Mouse (Mus musculus) urinary bladder, postnatal 10 days (tissue): ENCODE measurements at regions not wholly inside any gene's neighbourhood (a gene's known extent, or its start where the extent isn't known, plus 50 kb on each side); places are given as distances from the start of the nearest gene placed in this dataset.
"Not testable (repeated sequence)": the region's sequence is repeated elsewhere in the genome, so short reads cannot be mapped to it uniquely, and the experiment has no call there.

ENCODE experiments used
- DNase-seq: peaks from one replicate; pipeline ENCODE4 v3.0.0; 2022; ENCODE audit warnings: low spot score

DNA sequence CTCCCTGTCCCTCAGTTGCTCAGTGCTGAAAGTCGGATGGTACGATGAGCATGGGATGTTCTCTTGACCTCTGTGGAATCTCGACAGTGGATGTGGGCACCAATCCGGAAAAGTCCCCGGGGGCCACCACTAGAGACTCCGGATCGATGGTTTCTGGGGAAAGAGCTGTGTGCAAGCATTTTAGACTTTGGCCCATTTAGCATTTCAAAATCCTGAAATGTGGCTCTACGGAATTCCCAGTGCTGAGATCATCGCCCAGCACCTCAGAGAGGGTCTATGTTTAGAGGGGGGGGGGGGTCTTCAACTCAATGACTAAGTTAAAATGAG, 68.6 kb downstream of the Tomm20 start:
- no peak for DNase-seq

DNA sequence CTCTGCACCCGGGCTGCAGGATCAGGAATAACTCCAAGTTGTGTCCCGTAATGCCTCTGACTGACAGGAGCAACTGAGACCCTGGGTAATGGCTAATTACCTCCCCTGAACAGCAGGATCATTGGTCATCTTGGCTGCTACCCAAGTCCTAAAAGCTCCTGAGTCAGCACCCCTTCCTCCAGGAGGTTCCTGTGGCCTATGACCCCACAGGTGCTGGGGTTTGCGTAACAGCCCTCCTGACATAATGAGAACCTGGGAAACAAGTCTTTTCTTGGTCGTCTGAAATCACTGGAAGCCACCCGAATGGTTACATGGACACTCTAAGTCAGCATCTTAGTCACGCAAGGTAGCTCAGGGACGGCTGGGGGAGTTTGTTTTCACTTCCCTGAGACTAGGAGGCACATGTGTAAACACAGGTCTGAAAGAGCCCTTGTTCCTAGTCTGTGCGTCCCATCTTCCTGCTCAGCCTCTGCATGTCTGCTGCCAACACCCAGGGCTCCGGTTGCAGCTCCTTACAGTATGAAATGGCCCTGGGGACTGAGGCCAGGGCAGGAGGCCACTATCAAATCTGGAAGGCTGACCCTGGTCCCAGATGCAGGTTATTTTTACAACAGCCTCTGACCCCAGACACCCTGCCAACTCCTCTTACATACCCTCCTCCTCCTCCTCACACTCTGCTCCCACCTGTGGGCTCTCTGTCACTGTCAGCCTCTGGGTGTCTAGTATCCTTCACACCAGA, 69.2 kb downstream of the Tomm20 start:
- DNase-seq = no peak

DNA sequence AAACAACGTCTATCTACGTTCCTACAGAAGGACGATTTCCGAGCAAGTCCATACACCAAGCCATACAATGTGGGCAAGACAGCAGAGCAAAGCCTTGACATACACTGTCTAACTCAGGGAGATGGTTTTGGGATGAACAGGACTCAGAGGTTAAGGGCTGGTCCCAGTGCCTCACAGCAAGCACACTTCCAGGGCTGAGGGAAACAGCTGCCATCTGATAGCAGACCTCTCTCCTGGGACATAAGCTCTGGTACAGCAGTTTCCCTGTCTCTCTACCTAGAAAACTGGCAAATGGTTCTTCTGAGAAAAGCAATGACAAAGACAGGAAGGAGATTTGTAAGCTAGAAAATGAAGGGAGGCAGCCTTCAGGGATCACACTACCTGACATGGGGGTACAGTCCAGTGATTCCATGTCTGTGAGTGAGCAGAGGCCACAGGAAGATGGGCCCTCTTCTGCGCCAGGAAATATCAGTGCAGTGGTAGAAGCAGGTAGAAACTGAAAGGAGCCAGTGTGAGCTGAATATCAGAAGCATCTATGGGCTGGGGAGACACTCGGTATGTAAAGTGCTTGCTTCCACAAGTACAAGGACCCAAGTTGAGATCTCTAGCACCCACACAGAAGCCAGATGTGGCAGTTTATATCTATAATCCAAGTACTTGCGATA, 70.0 kb downstream of the Tomm20 start:
- DNase-seq = no peak

DNA sequence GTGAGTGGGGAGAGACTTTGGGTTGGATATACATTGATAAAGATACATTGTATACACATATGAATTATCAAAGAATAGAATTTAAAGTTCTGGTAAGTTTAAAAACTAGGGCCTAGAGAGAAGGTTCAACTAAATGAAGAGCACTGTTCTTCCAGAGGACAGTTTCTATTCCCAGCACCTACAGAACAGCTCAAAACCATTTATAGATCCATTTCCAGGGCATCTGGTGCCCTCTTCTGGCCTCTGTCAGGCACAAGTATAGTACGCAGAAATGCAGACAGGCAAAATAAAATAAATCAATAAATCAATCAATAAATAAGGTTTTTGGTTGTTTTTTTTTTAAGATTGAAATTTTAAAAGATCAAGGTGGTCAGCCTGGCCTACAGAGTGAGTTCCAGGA, 70.8 kb downstream of the Tomm20 start:
- no peak for DNase-seq

DNA sequence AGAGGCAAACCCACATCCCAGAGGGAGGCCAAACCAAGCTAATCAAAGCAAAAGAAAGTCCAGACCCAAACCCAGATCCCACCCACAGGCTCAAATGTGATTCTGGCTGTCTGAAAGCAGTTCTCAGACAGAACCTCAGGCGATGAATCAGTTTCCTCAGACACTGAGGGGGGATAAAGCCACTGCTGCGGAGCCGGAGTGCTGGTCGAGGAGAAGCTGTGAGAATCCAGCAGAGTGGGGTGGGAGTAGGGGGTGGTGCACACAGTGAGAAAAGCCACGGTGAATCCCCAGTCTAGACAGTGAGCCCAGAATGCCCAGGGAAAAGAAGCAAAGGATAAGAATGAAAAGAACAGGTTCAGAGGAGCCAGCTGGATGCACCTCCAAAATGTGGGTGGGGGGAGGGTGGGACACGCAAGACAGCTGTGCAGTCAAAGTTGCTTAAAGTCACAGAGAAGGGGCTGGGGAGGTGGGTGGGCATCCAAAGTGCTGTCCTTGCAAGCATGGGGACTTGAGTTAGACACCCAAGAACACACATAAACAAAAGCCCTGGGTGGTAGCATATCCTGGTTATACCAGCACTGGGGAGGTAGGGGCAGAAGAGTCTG, 71.4 kb downstream of the Tomm20 start:
- no peak for DNase-seq

DNA sequence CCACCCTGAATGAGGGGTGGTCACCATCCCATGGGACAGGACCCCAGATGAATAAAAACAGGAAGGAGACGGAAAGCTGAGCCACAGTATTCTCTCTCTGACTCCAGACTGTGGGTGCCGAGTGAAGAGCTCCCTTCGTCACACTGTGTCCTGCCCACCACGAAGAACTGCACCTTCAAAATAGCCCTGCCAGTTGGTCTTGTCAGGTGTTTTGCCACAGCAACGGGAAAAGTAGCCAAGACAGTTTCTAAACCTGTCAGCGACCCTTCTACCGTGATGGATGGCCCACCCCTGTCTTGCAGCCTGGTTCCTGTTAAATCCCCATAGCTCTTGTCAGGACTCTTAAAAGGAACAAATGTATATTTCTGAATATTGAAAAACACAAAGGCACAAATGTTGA, 72.3 kb downstream of the Tomm20 start:
- DNase-seq = no peak

DNA sequence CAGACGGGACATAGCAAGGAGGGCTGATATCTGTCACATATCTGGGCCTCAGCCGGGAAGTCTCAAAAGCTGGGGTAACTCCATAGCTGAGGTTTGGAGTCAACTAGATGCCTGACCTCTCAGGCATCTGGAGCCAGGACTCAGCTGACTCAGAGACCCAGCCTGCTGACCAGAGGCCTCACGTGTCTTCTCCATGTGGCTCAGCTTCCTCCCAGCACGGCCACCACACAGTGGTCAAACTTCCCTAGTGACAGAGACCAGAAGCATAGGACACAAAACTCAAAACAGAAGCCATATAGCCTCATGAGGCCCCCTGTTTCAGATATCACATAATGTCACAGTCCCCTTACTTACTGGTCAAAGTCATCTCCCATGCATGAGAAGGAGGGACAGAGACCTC, 73.1 kb downstream of the Tomm20 start:
- no peak for DNase-seq

DNA sequence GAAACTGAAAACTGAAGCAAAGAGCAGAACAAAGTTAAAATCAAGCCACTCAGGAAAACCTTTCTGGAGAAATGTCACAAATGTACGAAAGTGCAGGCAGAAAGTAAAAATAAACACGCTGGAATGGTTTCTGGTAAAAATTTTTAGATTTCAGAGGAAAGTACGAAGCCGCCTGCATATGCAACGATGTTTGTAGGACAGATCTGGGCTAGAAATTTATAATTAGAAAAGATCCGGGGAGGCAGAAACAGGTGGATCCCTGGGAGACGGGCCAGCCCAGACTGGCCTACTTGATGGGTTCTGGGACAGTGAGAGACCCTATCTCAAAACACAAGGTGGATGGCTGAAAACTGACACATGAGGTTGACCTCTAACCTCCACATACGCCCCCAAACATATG, 73.5 kb downstream of the Tomm20 start:
- DNase-seq = no peak

DNA sequence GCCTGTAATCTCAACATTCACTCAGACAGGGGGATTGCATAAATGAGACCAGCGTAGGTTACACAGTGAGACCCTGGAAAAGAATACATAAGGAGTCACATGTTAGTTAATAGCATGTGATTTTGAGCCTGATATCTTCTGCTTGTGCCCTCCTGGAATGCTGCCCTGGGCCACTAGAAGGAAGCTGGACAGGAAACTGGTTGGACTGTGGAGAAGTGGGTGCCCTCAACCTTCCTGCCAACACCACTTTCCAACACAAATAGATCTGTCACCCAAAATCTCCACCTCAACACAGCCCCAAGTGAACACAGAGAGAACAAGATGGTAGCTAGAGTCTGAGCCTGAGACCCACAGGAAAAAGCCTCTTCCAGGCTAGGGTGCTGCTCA, 76.2 kb downstream of the Tomm20 start:
- no peak for DNase-seq

DNA sequence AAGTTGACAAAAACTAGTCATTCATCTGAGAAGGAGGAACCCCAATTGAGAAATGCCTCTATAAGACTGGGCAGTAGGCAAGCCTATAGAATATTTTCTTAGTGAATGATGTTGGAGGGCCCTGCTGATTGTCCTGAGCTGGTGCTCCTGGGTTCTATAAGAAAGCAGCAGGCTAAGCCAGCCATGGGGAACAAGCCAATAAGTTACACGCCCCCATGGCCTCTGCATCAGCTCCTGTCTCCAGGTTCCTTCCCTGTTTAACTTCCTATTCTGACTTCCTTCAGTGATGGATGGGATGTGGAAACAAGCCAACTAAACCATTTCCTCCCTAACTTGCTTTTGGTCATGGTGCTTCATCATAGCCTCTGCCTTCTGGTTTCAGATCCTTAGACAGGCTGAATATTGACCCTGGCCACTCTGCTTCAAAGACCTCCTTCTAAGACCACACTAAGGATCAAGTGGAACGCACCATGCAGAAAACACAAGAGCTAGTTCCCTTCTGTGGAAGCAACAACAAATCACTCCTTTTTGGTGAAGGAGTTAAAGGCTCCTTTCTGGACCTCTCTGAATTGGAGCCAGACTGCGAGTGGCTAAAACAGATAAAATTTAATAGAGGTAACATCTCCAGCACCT, 76.7 kb downstream of the Tomm20 start:
- no peak for DNase-seq

DNA sequence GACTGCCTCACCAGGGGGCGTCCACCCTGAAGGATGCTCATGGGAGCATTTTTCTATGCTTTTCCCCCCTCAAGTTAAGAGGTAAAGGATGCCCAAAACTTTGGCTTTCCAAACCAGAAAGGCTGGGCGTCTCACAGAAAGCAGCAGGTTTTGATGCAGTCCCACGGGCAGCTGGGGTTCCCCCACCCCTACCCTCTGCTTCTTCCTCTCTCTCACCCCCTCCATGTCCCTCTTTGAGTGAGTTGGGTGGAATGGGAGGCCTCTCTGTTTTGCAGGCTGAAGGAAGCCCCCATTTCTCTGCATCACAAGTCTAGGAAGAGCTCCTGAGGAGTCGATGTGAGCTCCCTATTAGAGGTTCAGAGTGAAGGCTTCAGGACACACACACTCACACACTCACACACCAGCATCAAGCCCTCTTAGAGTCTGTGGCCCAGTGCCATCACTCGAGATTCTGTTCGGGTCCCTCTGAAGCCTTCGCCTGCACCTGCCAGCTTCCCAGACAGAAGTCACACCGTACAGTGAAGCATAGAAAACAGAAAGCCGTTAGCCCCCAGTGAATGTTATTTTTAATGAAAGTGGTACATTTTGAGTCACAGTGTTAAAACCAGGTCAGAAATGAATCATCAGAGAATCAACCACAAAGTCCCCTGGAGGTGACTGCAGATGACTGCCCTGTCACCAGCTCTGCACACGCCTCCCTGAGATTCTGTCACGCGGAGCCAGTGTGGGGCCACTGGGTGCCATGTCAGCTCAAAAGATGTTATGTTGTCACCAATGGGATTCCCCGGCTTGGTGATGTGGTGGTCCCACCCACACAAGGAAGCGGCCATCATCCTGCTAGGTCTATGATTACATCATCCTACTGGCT, 78.3 kb downstream of the Tomm20 start:
- DNase-seq = no peak

DNA sequence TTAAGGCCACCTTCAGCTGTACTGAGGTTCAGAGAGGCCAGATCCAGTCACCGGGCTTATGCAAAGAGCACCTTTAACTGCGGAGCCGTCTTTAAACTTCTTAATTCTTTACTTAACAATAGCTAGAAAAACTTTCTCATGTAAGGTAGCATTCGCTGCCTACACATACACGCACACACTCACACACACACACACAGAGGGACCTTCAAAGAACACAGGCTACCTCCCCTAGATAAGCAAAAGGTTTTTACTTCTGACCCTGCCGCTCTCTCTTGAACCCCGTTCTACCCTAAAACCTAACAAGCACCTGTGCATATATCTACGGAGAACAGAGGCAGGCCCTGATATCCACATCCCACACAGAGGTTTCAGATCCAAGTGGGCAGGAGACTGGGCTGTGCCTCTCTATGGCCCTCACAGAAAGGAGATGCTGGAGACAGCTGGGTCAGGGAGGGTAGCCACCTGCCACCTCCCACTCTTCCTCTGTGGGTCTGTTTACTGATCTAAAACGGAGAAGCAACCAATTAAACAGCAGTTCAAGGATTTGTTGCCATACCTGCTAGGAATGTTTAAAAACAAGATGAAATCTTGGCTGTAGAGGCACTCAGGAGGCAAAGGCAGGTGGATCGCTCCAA, 81.2 kb downstream of the Tomm20 start:
- DNase-seq = no peak

DNA sequence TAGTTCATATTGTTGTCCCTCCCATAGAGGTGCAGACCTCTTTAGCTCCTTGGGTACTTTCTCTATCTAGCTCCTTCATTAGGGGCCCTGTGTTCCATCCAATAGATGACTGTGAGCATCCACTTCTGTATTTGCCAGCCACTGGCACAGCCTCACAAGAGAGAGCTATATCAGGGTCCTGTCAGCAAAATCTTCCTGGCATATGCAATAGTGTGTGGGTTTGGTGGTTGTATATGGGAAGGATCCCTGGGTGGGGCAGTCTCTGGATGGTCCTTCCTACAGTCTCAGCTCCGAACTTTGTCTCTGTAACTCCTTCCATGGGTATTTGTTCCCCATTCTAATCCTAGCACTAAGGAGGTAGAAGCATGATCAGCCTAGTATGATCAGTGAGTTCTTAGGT, 82.0 kb downstream of the Tomm20 start:
- not testable (repeated sequence) for DNase-seq

DNA sequence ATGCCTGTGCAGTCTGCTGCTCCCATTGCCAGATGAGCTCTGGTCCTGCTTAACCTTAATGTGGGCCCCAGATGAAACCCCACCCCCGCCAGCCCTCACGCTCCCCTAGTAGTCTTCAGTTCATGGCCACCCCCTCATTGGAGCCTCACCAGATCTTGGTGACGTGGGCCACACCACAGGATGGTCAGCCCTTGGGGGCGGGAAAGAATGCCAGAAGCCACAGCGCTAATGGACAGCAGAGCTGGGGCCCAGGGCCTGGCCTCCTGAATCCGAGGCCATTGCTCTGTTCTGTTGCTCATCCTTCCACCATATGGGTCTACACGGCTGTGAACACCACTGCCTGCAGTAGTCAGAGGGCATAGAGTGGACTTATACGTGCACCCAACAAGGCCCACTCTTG, 83.9 kb downstream of the Tomm20 start:
- DNase-seq = no peak

DNA sequence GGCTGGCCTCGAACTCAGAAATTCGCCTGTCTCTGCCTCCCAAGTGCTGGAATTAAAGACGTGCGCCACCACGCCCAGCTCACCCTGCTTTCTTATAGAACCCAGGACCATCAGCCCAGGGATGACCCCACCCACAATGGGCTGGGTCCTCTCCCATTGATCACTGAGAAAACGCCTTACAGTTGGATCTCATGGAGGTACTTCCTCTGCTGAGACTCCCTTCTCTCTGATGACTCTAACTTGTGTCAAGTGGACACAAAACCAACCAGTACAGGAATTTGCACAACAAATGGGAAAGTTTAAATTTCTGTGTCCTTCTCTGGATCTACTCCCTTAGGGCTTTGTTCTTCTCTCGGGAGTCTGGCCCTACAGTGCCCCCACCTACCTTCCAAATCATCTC, 85.0 kb downstream of the Tomm20 start:
- DNase-seq = no peak

DNA sequence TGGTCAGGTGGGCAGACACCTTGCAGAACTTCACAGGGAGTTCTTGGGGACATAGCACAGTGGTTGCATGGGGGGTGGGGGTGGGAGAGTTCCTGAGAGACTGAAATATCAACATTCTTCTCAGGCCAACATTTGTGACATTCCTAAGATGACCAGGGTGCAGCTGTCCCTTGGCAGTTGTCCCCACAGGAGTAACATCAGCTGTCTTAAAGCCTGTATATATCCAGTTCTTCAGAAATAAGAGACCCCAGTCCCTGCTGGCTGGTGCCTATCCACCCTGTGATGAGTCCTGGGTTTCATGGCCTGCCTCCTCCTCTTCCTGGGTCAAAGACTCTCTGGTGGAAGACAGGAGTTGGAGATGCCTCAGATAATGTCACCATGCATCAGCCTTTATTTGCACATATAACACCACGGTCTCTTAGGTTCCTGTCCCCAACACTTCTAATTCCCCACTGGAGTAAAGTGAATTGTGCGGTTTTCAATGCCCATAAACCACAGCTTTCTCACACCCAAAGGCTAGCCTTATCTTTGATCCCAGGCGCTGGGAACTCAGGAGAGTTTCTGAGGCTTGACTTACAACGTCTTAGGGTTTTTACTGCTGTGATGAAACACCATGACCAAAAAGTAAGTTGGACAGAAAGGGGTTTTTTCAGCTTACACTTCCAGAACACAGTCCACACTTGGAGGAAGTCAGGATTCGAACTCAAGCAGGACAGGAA, 85.8 kb downstream of the Tomm20 start:
- no peak for DNase-seq

DNA sequence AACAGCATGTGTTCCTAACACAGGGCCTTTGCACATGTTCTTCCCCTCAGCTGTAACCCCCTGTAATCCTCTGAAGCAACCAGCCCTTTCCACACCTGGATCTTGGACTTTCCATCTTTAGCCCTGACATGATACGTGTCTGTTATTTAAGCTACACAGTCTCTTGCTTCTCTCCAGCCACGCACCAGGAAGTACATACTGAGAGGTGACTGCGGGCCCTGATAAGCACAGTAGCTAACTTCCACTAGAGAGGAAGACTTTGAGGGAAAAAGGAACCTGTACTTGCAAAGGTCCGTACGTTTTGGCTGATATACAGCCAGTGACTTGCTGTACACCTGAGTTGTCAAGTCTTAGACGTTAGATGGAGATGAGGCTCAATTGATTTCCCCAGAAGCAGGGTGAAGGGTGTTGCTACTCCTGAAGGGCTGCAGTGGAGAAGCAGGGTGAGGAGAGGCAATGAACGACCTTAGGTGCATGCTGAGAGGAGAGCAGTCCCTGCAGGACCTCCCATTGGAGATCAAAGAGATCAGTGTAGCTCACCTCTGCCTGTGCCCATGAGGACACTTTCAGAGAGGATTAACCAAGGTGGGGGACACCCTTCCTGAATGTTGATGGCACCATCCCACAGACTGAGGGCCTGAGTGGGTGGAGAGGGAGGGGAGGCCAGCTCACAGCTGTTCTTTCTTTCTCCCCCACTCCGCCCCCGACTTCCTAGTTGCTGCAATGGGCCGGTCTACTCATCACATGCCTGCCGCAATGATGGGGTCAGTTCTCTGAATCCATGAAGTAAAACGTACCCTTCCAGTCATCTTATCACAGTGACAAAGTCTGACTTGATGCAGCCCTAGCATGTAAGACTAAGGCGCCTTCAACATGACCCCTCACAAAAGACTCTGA, 88.1 kb downstream of the Tomm20 start:
- no peak for DNase-seq

DNA sequence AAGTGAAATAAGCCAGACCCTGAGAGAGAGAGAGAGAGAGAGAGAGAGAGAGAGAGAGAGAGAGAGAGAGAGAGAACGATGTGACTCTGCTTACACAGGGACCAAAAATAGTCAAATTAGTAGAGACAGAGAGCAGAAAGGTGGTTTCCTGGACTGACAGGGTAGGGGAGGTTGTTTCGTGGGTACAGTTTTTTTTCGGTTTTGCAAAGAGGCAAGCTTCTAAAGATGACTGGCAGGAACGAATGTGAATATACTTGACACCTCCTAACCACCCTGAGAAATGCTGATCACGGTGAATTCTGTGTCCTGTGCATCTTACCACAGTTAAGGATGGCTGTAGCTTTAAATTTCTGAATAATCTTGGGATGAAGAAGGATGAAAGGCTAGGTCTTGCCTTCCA, 89.7 kb downstream of the Tomm20 start:
- no peak for DNase-seq

DNA sequence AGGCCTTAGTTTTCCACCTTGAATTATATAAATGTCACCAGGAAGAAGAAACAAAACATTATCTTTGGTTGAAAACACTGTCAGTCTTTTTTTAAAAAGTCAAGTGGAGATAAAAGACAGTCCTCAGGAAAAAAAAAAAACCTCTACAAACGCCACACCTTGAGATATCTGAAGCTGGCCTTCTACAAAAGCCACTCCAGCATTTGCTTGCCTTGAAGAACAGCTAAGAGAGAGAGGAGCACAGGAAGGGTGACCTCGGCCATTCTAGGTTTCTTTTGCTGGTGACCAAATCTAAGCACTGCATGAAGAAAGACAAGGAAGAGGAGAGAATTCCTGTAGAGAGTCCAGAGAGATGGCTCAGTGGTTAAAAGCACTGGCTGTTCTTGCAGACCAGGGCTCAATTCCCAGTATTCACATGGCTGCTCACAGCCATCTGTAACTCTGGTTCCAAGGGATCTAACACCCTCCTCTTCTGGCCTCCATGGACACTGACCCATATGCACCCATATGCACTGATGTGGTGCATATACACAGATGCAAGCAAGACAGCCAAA, 90.5 kb downstream of the Tomm20 start:
- no peak for DNase-seq
